Mouse (Mus musculus) gonadal fat pad, adult 2 months (tissue): ENCODE measurements at regions not wholly inside any gene's neighbourhood (a gene's known extent, or its start where the extent isn't known, plus 50 kb on each side); places are given as distances from the start of the nearest gene placed in this dataset.

Experiments
- DNase-seq: peaks from one replicate; pipeline ENCODE4 v3.0.0-alpha.2; 2012; ENCODE audit warnings: low read depth

- DNase-seq = no peak
Observed at GRCm38 (mm10) chr11:111273651-111274050, 207.7 kb downstream of the Kcnj2 start.

GRCm38 (mm10) chr11:111280769-111281168, 214.8 kb downstream of the Kcnj2 start:
- no peak for DNase-seq

GRCm38 (mm10) chr11:111281237-111282160, 215.5 kb downstream of the Kcnj2 start:
- no peak for DNase-seq

- no peak for DNase-seq
Observed at GRCm38 (mm10) chr11:111282283-111282682, 216.3 kb downstream of the Kcnj2 start.

GRCm38 (mm10) chr11:111290537-111290936, 224.6 kb downstream of the Kcnj2 start:
- DNase-seq = no peak

- no peak for DNase-seq
Observed at GRCm38 (mm10) chr11:111296309-111296721, 230.4 kb downstream of the Kcnj2 start.

GRCm38 (mm10) chr11:111312802-111313201, 246.8 kb downstream of the Kcnj2 start:
- no peak for DNase-seq

- no peak for DNase-seq
Observed at GRCm38 (mm10) chr11:111313566-111313965, 247.6 kb downstream of the Kcnj2 start.

- DNase-seq = no peak
Observed at GRCm38 (mm10) chr11:111321576-111321975, 255.6 kb downstream of the Kcnj2 start.

- DNase-seq = peak; percentile 65
Observed at GRCm38 (mm10) chr11:111324453-111325010, 258.6 kb downstream of the Kcnj2 start.

GRCm38 (mm10) chr11:111326915-111327314, 261.0 kb downstream of the Kcnj2 start:
- no peak for DNase-seq

GRCm38 (mm10) chr11:111328258-111328657, 262.3 kb downstream of the Kcnj2 start:
- DNase-seq = no peak

- DNase-seq = no peak
Observed at GRCm38 (mm10) chr11:111331592-111331991, 265.6 kb downstream of the Kcnj2 start.

- no peak for DNase-seq
Observed at GRCm38 (mm10) chr11:111333021-111333420, 267.1 kb downstream of the Kcnj2 start.

GRCm38 (mm10) chr11:111347562-111347961, 281.6 kb downstream of the Kcnj2 start:
- DNase-seq = no peak

- DNase-seq = no peak
Observed at GRCm38 (mm10) chr11:111350028-111350427, 284.1 kb downstream of the Kcnj2 start.

GRCm38 (mm10) chr11:111363363-111363762, 297.4 kb downstream of the Kcnj2 start:
- DNase-seq = no peak

- no peak for DNase-seq
Observed at GRCm38 (mm10) chr11:111377165-111377564, 311.2 kb downstream of the Kcnj2 start.

GRCm38 (mm10) chr11:111379842-111380241, 313.9 kb downstream of the Kcnj2 start:
- no peak for DNase-seq

GRCm38 (mm10) chr11:111398706-111399105, 332.7 kb downstream of the Kcnj2 start:
- DNase-seq = no peak

GRCm38 (mm10) chr11:111409266-111409665, 343.3 kb downstream of the Kcnj2 start:
- DNase-seq = peak; percentile 23

- no peak for DNase-seq
Observed at GRCm38 (mm10) chr11:111424871-111425270, 358.9 kb downstream of the Kcnj2 start.

- DNase-seq = no peak
Observed at GRCm38 (mm10) chr11:111426715-111427114, 360.8 kb downstream of the Kcnj2 start.
